In the genomic region with DNA sequence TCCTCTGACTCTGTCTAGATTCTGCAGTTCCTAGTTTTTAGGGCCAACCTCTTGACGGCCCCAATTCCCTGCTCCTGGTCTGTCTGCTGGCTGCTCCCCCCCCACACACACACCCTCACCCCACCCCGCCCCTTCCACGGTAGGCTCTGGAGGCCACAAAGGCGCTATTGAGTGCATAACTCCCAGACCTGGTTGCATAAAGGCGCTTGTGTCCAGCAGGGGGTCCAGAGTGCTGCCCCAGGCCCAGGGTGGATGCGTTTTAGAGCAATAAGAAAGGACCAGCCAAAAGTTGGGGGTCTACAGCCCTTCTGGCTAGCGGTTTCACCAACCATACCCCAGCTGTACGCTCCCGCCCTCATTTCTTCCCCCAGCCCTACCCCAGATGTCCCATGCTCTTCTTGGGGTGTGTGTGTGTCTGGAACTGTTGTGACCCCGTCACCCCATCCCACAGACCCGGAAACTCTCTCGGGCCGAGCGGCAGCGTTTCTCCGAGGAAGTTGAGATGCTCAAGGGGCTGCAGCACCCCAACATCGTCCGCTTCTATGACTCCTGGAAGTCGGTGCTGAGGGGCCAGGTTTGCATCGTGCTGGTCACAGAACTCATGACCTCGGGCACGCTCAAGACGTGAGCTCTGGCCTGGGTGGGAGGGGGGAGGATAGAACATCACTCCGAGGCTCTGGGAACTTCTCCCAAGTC, we compare ENCODE assay signal across 10 mouse cellular contexts. TPM values are rescaled to one million over a fixed set of nuclear protein-coding genes. Genes with fewer than 3 reads are reported as not detected.
DNase-seq lines count a peak whose midpoint lies in the region; ATAC-seq and TF ChIP-seq lines count a peak whose summit lies in the region.
"Had no signal": no experiment of that assay in that cellular context is flagged by ENCODE, and none has a peak within 500 bp of the region (broad histone marks: within the 10 kb centered on the region; RNA-seq: fewer than 3 reads in every experiment).

No protein-coding gene starts in this region.

- peak overlapping the region; percentile 73 for H3K4me3 ChIP-seq in heart, embryonic 10.5 days
- H3K4me3 ChIP-seq in heart, adult 2 months = no peak overlapping the region
- peak overlapping the region; percentile 50 for H3K4me3 ChIP-seq in E14TG2a.4 (replicated peaks; ENCODE audit: low read length)
- peak overlapping the region; percentile 9; the same call in 1 of the 2 replicates for H3K4me3 ChIP-seq in hindbrain, embryonic 14.5 days (replicated peaks; ENCODE audit: low read length)
- peak overlapping the region; percentile 64 to 76 for H3K4me3 ChIP-seq in liver, embryonic 14.5 days (ENCODE audit: insufficient read depth in 1 of 2, low read depth in 2 of 2, low read length in 2 of 2)

- H3K79me2 ChIP-seq in heart, adult 2 months (replicated peaks; ENCODE audit: control insufficient read depth, insufficient read depth, low read length) = no peaks in the 10 kb centered on the region

- intact Hi-C loops in heart, adult 2 months (cut with DNase I) = loop anchor here (2.0 kb wide), 1 partner anchor 14 kb away; no protein-coding TSS in a partner anchor

- H3K4me2 ChIP-seq in hindbrain, embryonic 14.5 days (replicated peaks) = peak overlapping the region; percentile 24
- H3K4me2 ChIP-seq in liver, embryonic 14.5 days (ENCODE audit: low read depth) = peak overlapping the region; percentile 97

- peaks cover 58% of the 10 kb centered on the region for H3K27me3 ChIP-seq in heart, embryonic 10.5 days (ENCODE audit: insufficient read depth, poor library complexity, severe bottlenecking)
- no peaks in the 10 kb centered on the region; the same call in 1 of the 2 replicates for H3K27me3 ChIP-seq in heart, adult 2 months (ENCODE audit: control insufficient read depth, insufficient read depth, low read length)
- H3K27me3 ChIP-seq in E14TG2a.4 (ENCODE audit: insufficient read depth, low read length) = peaks cover 62% of the 10 kb centered on the region
- H3K27me3 ChIP-seq in hindbrain, embryonic 14.5 days (ENCODE audit: control insufficient read depth, insufficient read depth, low read length) = peaks cover 54% of the 10 kb centered on the region
- H3K27me3 ChIP-seq in liver, embryonic 14.5 days (ENCODE audit: control insufficient read depth, insufficient read depth, low read length) = peaks cover 48% of the 10 kb centered on the region
- H3K27me3 ChIP-seq: CH12.LX had no signal

- H3K9ac ChIP-seq in heart, adult 2 months (ENCODE audit: low read depth, low read length) = no peak overlapping the region
- H3K9ac ChIP-seq in hindbrain, embryonic 14.5 days = no peak overlapping the region
- H3K9ac ChIP-seq in liver, embryonic 14.5 days (replicated peaks) = peak overlapping the region; percentile 36; the same call in 1 of the 2 replicates

- no peak for TF ChIP-seq EP300 in heart, adult 2 months (IDR thresholded peaks at IDR 0.05; ENCODE audit: insufficient read depth, low read depth, low read length)
- no peak for TF ChIP-seq EP300 in liver, embryonic 14.5 days (IDR thresholded peaks at IDR 0.05; ENCODE audit: low read depth)

- H3K9me3 ChIP-seq in heart, embryonic 10.5 days = no peaks in the 10 kb centered on the region
- no peaks in the 10 kb centered on the region for H3K9me3 ChIP-seq in E14TG2a.4 (ENCODE audit: low read length)
- H3K9me3 ChIP-seq in hindbrain, embryonic 14.5 days (ENCODE audit: control insufficient read depth, low read length) = no peaks in the 10 kb centered on the region
- H3K9me3 ChIP-seq in liver, embryonic 14.5 days (ENCODE audit: control insufficient read depth, low read length) = no peaks in the 10 kb centered on the region

- H3K36me3 ChIP-seq in heart, embryonic 10.5 days = peaks cover 6% of the 10 kb centered on the region
- peaks cover 3% of the 10 kb centered on the region for H3K36me3 ChIP-seq in heart, adult 2 months (ENCODE audit: control insufficient read depth, insufficient read depth, low read length)
- peaks cover 21% of the 10 kb centered on the region for H3K36me3 ChIP-seq in E14TG2a.4 (ENCODE audit: insufficient read depth, low read length)
- 0 out of 2 replicates have a peak, but pooled peaks cover 8% of the 10 kb centered on the region for H3K36me3 ChIP-seq in hindbrain, embryonic 14.5 days (replicated peaks; ENCODE audit: control insufficient read depth, insufficient read depth)
- H3K36me3 ChIP-seq in liver, embryonic 14.5 days (replicated peaks; ENCODE audit: control insufficient read depth, insufficient read depth, low read depth) = peaks cover 3% of the 10 kb centered on the region

- TF ChIP-seq POLR2A in heart, adult 2 months (IDR thresholded peaks at IDR 0.05; ENCODE audit: insufficient read depth, low read depth, low read length) = no peak

- DNase-seq in heart, embryonic 10.5 days (ENCODE audit: low spot score) = no peak
- DNase-seq in heart, adult 2 months = no peak
- no peak for DNase-seq in hindbrain, embryonic 14.5 days (ENCODE audit: low spot score)
- DNase-seq in liver, embryonic 14.5 days (ENCODE audit: low read depth in 3 of 3, low spot score in 3 of 3) = no peak
- DNase-seq in cerebellum, postnatal 25 days = no peak
- DNase-seq in thymus, postnatal 25 days = no peak
- DNase-seq in right cerebral cortex, postnatal 14 days = no peak
- DNase-seq: gastrocnemius, postnatal 10 days had no signal

- peaks cover 72% of the 10 kb centered on the region for H3K4me1 ChIP-seq in heart, embryonic 10.5 days
- peaks cover 8% of the 10 kb centered on the region for H3K4me1 ChIP-seq in heart, adult 2 months (ENCODE audit: control insufficient read depth, insufficient read depth, low read length)
- peaks cover 69% of the 10 kb centered on the region for H3K4me1 ChIP-seq in E14TG2a.4 (replicated peaks; ENCODE audit: low read depth, low read length)
- peaks cover 33% of the 10 kb centered on the region; the same call in 1 of the 2 replicates for H3K4me1 ChIP-seq in hindbrain, embryonic 14.5 days (replicated peaks; ENCODE audit: control insufficient read depth, insufficient read depth, low read length)
- H3K4me1 ChIP-seq in liver, embryonic 14.5 days (replicated peaks; ENCODE audit: control insufficient read depth in 2 of 2, insufficient read depth in 2 of 2, low read length in 1 of 2) = peaks cover 20 to 28% of the 10 kb centered on the region in 2 experiments

- H3K27ac ChIP-seq in heart, embryonic 10.5 days = peak overlapping the region; percentile 83; the same call in 1 of the 2 replicates
- H3K27ac ChIP-seq in heart, adult 2 months = no peak overlapping the region
- no peak overlapping the region for H3K27ac ChIP-seq in hindbrain, embryonic 14.5 days
- H3K27ac ChIP-seq in liver, embryonic 14.5 days = no peak overlapping the region

- no peak for TF ChIP-seq CTCF in heart, adult 2 months (IDR thresholded peaks at IDR 0.05)
- no peak for TF ChIP-seq CTCF in E14TG2a.4 (conservative IDR thresholded peaks at IDR 0.05; ENCODE audit: low read length)
- 0 out of 2 replicates have a peak, but pooled peaks have one; percentile 15 for TF ChIP-seq CTCF in liver, embryonic 14.5 days (IDR thresholded peaks at IDR 0.05; ENCODE audit: low read depth)

- 3% methylated on average over 24 of the region's 24 CpGs for WGBS in heart, embryonic 10.5 days
- WGBS in heart, adult 2 months = 20% methylated on average over 24 of the region's 24 CpGs
- WGBS in hindbrain, embryonic 14.5 days = 2% methylated on average over 24 of the region's 24 CpGs
- 5% methylated on average over 24 of the region's 24 CpGs for WGBS in liver, embryonic 14.5 days (ENCODE audit: insufficient replicate concordance)

- no peak for ATAC-seq in hindbrain, embryonic 14.5 days (ENCODE audit: low FRiP score)
- ATAC-seq in liver, embryonic 14.5 days (ENCODE audit: insufficient read depth) = no peak

RNA-seq across cellular contexts. Expression of a gene that starts 2.1 kb away (rescaled TPM):
- polyA plus RNA-seq in heart, embryonic 10.5 days (2016; fragmentation: Nextera tagmentation; extraction: Ambion mirVana) = 13.9 and 14.8 TPM in 2 replicates
- total RNA-seq in heart, adult 2 months (2021) = 10 to 100 TPM in 1 of 2 experiments, 1 to 10 TPM in 1; 9.2 to 12.6 TPM
- polyA plus RNA-seq in heart, adult 2 months (2012; rRNA removed) = 12.1 and 13.9 TPM in 2 replicates
- 5.3 and 6.0 TPM in 2 replicates for polyA plus RNA-seq in hindbrain, embryonic 14.5 days (2014; fragmentation: Nextera tagmentation; extraction: Ambion mirVana)
- polyA plus RNA-seq in liver, embryonic 14.5 days (2012; rRNA removed) = 5.3 and 5.4 TPM in 2 replicates
- 6.4 and 6.9 TPM in 2 replicates for polyA plus RNA-seq in liver, embryonic 14.5 days (2014; fragmentation: Nextera tagmentation; extraction: Ambion mirVana)

RNA-seq across cellular contexts. Expression of a gene that starts 8.9 kb away (rescaled TPM):
- polyA plus RNA-seq in heart, embryonic 10.5 days (2016; fragmentation: Nextera tagmentation; extraction: Ambion mirVana) = 130 and 137 TPM in 2 replicates
- total RNA-seq in heart, adult 2 months (2021) = 10 to 100 TPM; 82.5 to 90.1 TPM
- 83.2 and 96.8 TPM in 2 replicates for polyA plus RNA-seq in heart, adult 2 months (2012; rRNA removed)
- polyA plus RNA-seq in hindbrain, embryonic 14.5 days (2014; fragmentation: Nextera tagmentation; extraction: Ambion mirVana) = 122 and 133 TPM in 2 replicates
- 35.1 and 36.3 TPM in 2 replicates for polyA plus RNA-seq in liver, embryonic 14.5 days (2012; rRNA removed)
- polyA plus RNA-seq in liver, embryonic 14.5 days (2014; fragmentation: Nextera tagmentation; extraction: Ambion mirVana) = 88.6 and 90.0 TPM in 2 replicates

RNA-seq across cellular contexts. Expression of a gene that starts 16.4 kb away (rescaled TPM):
- 0.79 and 1.6 TPM in 2 replicates for polyA plus RNA-seq in heart, embryonic 10.5 days (2016; fragmentation: Nextera tagmentation; extraction: Ambion mirVana)
- total RNA-seq in heart, adult 2 months (2021) = under 1 TPM; 0.23 to 0.36 TPM
- 0.06 and 0.12 TPM in 2 replicates for polyA plus RNA-seq in heart, adult 2 months (2012; rRNA removed)
- 0.42 and 0.91 TPM in 2 replicates for polyA plus RNA-seq in hindbrain, embryonic 14.5 days (2014; fragmentation: Nextera tagmentation; extraction: Ambion mirVana)
- polyA plus RNA-seq in liver, embryonic 14.5 days (2012; rRNA removed) = 0.44 and 0.68 TPM in 2 replicates
- 0.44 and 0.72 TPM in 2 replicates for polyA plus RNA-seq in liver, embryonic 14.5 days (2014; fragmentation: Nextera tagmentation; extraction: Ambion mirVana)

RNA-seq across cellular contexts. Expression of a gene that starts 16.5 kb away (rescaled TPM):
- polyA plus RNA-seq in heart, embryonic 10.5 days (2016; fragmentation: Nextera tagmentation; extraction: Ambion mirVana) = 189 and 198 TPM in 2 replicates
- 100 to 1,000 TPM in 1 of 2 experiments, 10 to 100 TPM in 1; 88.4 to 101 TPM for total RNA-seq in heart, adult 2 months (2021)
- polyA plus RNA-seq in heart, adult 2 months (2012; rRNA removed) = 153 and 302 TPM in 2 replicates
- polyA plus RNA-seq in hindbrain, embryonic 14.5 days (2014; fragmentation: Nextera tagmentation; extraction: Ambion mirVana) = 242 and 256 TPM in 2 replicates
- 58.7 and 84.8 TPM in 2 replicates for polyA plus RNA-seq in liver, embryonic 14.5 days (2012; rRNA removed)
- polyA plus RNA-seq in liver, embryonic 14.5 days (2014; fragmentation: Nextera tagmentation; extraction: Ambion mirVana) = 109 and 122 TPM in 2 replicates

RNA-seq across cellular contexts. Expression of a gene that starts 16.6 kb away (rescaled TPM):
- polyA plus RNA-seq in heart, embryonic 10.5 days (2016; fragmentation: Nextera tagmentation; extraction: Ambion mirVana) = 166 and 202 TPM in 2 replicates
- total RNA-seq in heart, adult 2 months (2021) = 10 to 100 TPM; 89.1 to 90.3 TPM
- 130 and 172 TPM in 2 replicates for polyA plus RNA-seq in heart, adult 2 months (2012; rRNA removed)
- 102 and 117 TPM in 2 replicates for polyA plus RNA-seq in hindbrain, embryonic 14.5 days (2014; fragmentation: Nextera tagmentation; extraction: Ambion mirVana)
- polyA plus RNA-seq in liver, embryonic 14.5 days (2012; rRNA removed) = 15.1 and 17.5 TPM in 2 replicates
- 19.0 and 19.2 TPM in 2 replicates for polyA plus RNA-seq in liver, embryonic 14.5 days (2014; fragmentation: Nextera tagmentation; extraction: Ambion mirVana)
